Mouse (Mus musculus) embryo, embryonic 11.5 days (tissue): ENCODE data around the gene Vmn2r12.
"Not testable (repeated sequence)": the region's sequence is repeated elsewhere in the genome, so short reads cannot be mapped to it uniquely, and the experiment has no call there.

Experiments used
- DNase-seq: peaks from one replicate; pipeline ENCODE4 v3.0.0-alpha.2; 2012; ENCODE audit warnings: low read depth, low spot score

Vmn2r12 gene

DNA sequence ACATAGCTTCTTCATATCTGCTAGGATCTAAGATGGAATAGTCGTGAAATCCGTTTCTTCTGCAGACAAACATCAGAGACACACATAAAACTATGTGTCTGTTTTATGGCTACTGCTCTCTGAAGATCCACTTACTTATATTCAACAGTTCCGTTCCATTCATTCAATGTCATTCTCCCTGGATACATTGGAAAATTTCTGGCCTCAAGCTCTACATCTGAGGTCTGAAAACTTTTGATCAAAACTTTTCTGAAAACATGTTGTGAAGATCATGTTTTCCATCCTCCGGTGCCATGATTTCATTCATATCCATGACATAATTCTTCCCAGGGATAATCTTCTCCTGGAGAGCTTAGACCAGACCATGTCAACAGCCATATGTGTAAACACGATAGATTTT, at the start of gene Vmn2r12:
Gene Vmn2r12, minus strand, starts transcription at position 101 of the 400 bp plus-strand sequence.
- DNase-seq = not testable (repeated sequence)

DNA sequence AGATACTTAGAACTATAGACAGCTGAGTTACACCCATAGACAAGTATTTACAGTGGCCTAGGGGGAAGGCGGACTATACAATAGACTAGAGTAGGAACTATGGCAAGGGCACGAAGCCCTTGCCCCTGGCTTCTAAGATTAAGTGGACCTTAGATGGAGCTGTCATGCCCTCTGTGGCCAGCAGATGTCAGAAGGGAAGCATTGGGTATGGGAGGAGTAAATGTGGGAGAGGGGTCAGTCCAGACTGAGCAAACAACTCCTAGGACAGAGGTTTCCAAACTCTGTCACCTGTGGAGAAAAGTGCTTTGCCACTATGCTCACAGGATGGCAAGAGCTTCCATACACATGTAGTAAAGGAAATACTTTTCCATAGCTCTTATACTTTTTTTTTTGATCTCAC, 41.8 kb upstream of the Vmn2r12 start:
- DNase-seq = no peak

GRCm38 (mm10) chr5:109136731-109137130, 39.0 kb upstream of the Vmn2r12 start:
- no peak for DNase-seq

DNA sequence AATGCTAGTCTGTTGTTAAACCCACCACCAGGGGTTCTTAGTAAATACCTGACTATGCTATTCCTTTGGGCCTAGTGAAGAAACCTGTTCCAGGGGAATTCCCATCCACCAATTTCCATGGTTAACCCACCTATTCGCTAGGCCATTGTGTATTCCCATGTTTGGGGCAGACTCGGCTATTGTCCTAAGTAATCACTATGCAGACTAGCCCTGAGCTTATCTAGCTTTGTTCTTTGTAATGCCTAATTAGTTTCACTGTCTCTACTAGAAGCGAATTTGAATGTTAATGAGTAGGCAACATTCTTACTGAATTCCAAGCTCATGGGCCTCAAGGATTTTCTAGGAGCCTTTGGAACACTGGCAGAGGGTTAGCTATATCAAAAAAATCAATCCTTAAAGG, 1.3 kb downstream of the Vmn2r12 start:
- DNase-seq = not testable (repeated sequence)

GRCm38 (mm10) chr5:109072016-109072415, 25.7 kb downstream of the Vmn2r12 start:
- not testable (repeated sequence) for DNase-seq

- not testable (repeated sequence) for DNase-seq
Measured at GRCm38 (mm10) chr5:109059469-109059868, 38.3 kb downstream of the Vmn2r12 start, which contains the start of gene Vmn2r11. Gene Vmn2r11, minus strand, starts transcription at chr5:109059569.

- no peak for DNase-seq
Measured at GRCm38 (mm10) chr5:109055286-109055685, 42.5 kb downstream of the Vmn2r12 start.
